ENCODE assay signal across 10 mouse cellular contexts in genomic region chr10:27162364-27162763, GRCm38 (mm10).
A peak's percentile ranks its signal among the peaks of the same experiment; 100 is the strongest.
DNase-seq lines count a peak whose midpoint lies in the region; ATAC-seq lines count a peak whose summit lies in the region.
"Had no signal": no experiment of that assay in that cellular context is flagged by ENCODE, and none has a peak within 500 bp of the region (broad histone marks: within the 10 kb centered on the region; RNA-seq: fewer than 3 reads in every experiment).

No protein-coding gene starts in this region.

- H3K4me1 ChIP-seq in forebrain, embryonic 12.5 days, result no peaks in the 10 kb centered on the region
- no peaks in the 10 kb centered on the region for H3K4me1 ChIP-seq in forebrain, embryonic 10.5 days
- H3K4me1 ChIP-seq: neural tube, embryonic 13.5 days had no signal

- 0 out of 2 replicates have a peak, but pooled peaks have one; percentile 11 for ATAC-seq in forebrain, embryonic 12.5 days (ENCODE audit: low FRiP score)
- ATAC-seq: lung, postnatal 0 days had no signal

- no peak overlapping the region for H3K27ac ChIP-seq in forebrain, embryonic 12.5 days
- H3K27ac ChIP-seq in forebrain, embryonic 10.5 days, result no peak overlapping the region
- H3K27ac ChIP-seq: neural tube, embryonic 13.5 days had no signal

- no peaks in the 10 kb centered on the region for H3K36me3 ChIP-seq in forebrain, embryonic 12.5 days (replicated peaks)
- no peaks in the 10 kb centered on the region for H3K36me3 ChIP-seq in forebrain, embryonic 10.5 days (replicated peaks)
- H3K36me3 ChIP-seq: neural tube, embryonic 13.5 days had no signal

- H3K9me3 ChIP-seq in forebrain, embryonic 12.5 days, result no peaks in the 10 kb centered on the region
- H3K9me3 ChIP-seq in forebrain, embryonic 10.5 days, result no peaks in the 10 kb centered on the region
- H3K9me3 ChIP-seq: neural tube, embryonic 13.5 days had no signal

- WGBS in forebrain, embryonic 12.5 days, result 86% methylated on average over 2 of the region's 2 CpGs
- WGBS in forebrain, embryonic 10.5 days, result 83% methylated on average over 2 of the region's 2 CpGs

- no peak overlapping the region for H3K4me3 ChIP-seq in forebrain, embryonic 12.5 days (replicated peaks)
- no peak overlapping the region for H3K4me3 ChIP-seq in forebrain, embryonic 10.5 days
- H3K4me3 ChIP-seq: neural tube, embryonic 13.5 days had no signal

- H3K27me3 ChIP-seq in forebrain, embryonic 12.5 days, result no peaks in the 10 kb centered on the region
- H3K27me3 ChIP-seq in forebrain, embryonic 10.5 days (ENCODE audit: poor library complexity, severe bottlenecking), result no peaks in the 10 kb centered on the region
- H3K27me3 ChIP-seq: neural tube, embryonic 13.5 days had no signal

- H3K9ac ChIP-seq in forebrain, embryonic 12.5 days, result no peak overlapping the region
- H3K9ac ChIP-seq: neural tube, embryonic 13.5 days had no signal

- no peak overlapping the region for H3K4me2 ChIP-seq in forebrain, embryonic 12.5 days
- H3K4me2 ChIP-seq: neural tube, embryonic 13.5 days had no signal

- DNase-seq in forebrain, embryonic 10.5 days (ENCODE audit: extremely low spot score, low spot score), result no peak
- peak; percentile 8 to 28 for DNase-seq in kidney, postnatal 36 days
- no peak for DNase-seq in kidney, postnatal 14 days
- DNase-seq in R1 (ENCODE audit: low read depth, low spot score), result peak; percentile 80
- DNase-seq in mesoderm, embryonic 11.5 days (ENCODE audit: low read depth, low spot score), result peak; percentile 32
- DNase-seq in left cerebral cortex, adult 8-10 months (ENCODE audit: low spot score in 2 of 2), result no peak
- DNase-seq in testis, postnatal 10 days (ENCODE audit: low spot score), result no peak

Comparison
In these comparisons a context has a peak if more than half of its experiments do, and no peak if none do; other contexts are left out.
1. DNase-seq: peak in kidney, postnatal 36 days (2 of 2), R1 (single experiment) and mesoderm, embryonic 11.5 days (single experiment); none in forebrain, embryonic 10.5 days (single experiment), kidney, postnatal 14 days (single experiment), left cerebral cortex, adult 8-10 months (0 of 2) and testis, postnatal 10 days (single experiment).